Mouse (Mus musculus) limb, embryonic 11.5 days (tissue): ENCODE data around the gene Rexo4. TPM values are rescaled to one million over a fixed set of nuclear protein-coding genes. Genes with fewer than 3 reads are reported as not detected.
A peak's percentile ranks its signal among the peaks of the same experiment; 100 is the strongest.

Source experiments
- ATAC-seq: fragments of 200-750 bp; cut with Nextera tagmentation; 2 replicates; pipeline ENCODE4 v1.8.0; 2017; ENCODE audit warnings: low read depth; ENCODE audit not compliant: insufficient number of reproducible peaks, low FRiP score, low TSS enrichment
- DNase-seq: peaks from one replicate; pipeline ENCODE4 v3.0.0-alpha.2; 2015; ENCODE audit warnings: low spot score
- H3K27ac ChIP-seq: fragments of 300-500 bp; sonication (generic); replicated peaks from 2 replicates; pipeline ENCODE4 v1.5.1; 2014; ENCODE audit warnings: low read depth, mild to moderate bottlenecking, low read length
- H3K27me3 ChIP-seq: fragments of 300-500 bp; sonication (generic); 2 replicates; pipeline ENCODE4 v1.6.1; 2014; ENCODE audit warnings: mild to moderate bottlenecking, low read length, mixed read lengths; ENCODE audit not compliant: control insufficient read depth, insufficient read depth
- H3K36me3 ChIP-seq: fragments of 300-500 bp; sonication (generic); 2 replicates; pipeline ENCODE4 v1.6.1; 2014; ENCODE audit warnings: mild to moderate bottlenecking, low read length, moderate library complexity, mixed read lengths; ENCODE audit not compliant: control insufficient read depth, insufficient read depth
- H3K4me1 ChIP-seq: fragments of 300-500 bp; sonication (generic); 2 replicates; pipeline ENCODE4 v1.6.1; 2014; ENCODE audit warnings: low read length, mixed read lengths; ENCODE audit not compliant: control insufficient read depth, insufficient read depth
- H3K4me2 ChIP-seq: fragments of 300-500 bp; sonication (generic); 2 replicates; pipeline ENCODE4 v1.6.1; 2014; ENCODE audit warnings: low read depth, mild to moderate bottlenecking, moderate library complexity; ENCODE audit not compliant: severe bottlenecking
- H3K4me3 ChIP-seq: fragments of 300-500 bp; sonication (generic); 2 replicates; pipeline ENCODE4 v1.5.1; 2014; ENCODE audit warnings: low read depth, low read length
- H3K9ac ChIP-seq: fragments of 300-500 bp; sonication (generic); 2 replicates; pipeline ENCODE4 v1.6.1; 2014; ENCODE audit warnings: mild to moderate bottlenecking, low read length
- H3K9me3 ChIP-seq: fragments of 300-500 bp; sonication (generic); 2 replicates; pipeline ENCODE4 v1.6.1; 2016; ENCODE audit warnings: low read length; ENCODE audit not compliant: control insufficient read depth
- WGBS: fragments of 180-500 bp; shearing (Covaris S2); extraction: QIAGEN DNeasy Blood & Tissue Kit; methylation state at CpG from one replicate; pipeline ENCODE4 v1.1.7; 2014; 5-methylcytosine and 5-hydroxymethylcytosine counted together
- polyA plus RNA-seq: library from polyadenylated mRNA; unstranded; fragments of >200 nt; fragmentation: Nextera tagmentation; extraction: Ambion mirVana; gene quantifications from 2 replicates; pipeline ENCODE4 v1.2.1, GENCODE M21; 2014

Rexo4 gene
- polyA plus RNA-seq, 1 experiment from 2014 or later = 66.3 TPM

- ATAC-seq (peak; percentile 7; the same call in 1 of the 2 replicates), DNase-seq (peak; percentile 74)
- 1% methylated on average over 37 of the region's 37 CpGs for WGBS
- H3K27me3 ChIP-seq = no peaks in the 10 kb centered on the region
- H3K4me3 ChIP-seq = peak overlapping the region; percentile 90
- H3K4me2 ChIP-seq = peak overlapping the region; percentile 93
- peak overlapping the region; percentile 98 for H3K9ac ChIP-seq
- H3K4me1 ChIP-seq = peaks cover 21% of the 10 kb centered on the region
- H3K9me3 ChIP-seq = no peaks in the 10 kb centered on the region
- peak overlapping the region; percentile 86 for H3K27ac ChIP-seq
- peaks cover 27% of the 10 kb centered on the region for H3K36me3 ChIP-seq
Observed at GRCm38 (mm10) chr2:26910994-26911765, 53.0 kb downstream of the Rexo4 start.

DNA sequence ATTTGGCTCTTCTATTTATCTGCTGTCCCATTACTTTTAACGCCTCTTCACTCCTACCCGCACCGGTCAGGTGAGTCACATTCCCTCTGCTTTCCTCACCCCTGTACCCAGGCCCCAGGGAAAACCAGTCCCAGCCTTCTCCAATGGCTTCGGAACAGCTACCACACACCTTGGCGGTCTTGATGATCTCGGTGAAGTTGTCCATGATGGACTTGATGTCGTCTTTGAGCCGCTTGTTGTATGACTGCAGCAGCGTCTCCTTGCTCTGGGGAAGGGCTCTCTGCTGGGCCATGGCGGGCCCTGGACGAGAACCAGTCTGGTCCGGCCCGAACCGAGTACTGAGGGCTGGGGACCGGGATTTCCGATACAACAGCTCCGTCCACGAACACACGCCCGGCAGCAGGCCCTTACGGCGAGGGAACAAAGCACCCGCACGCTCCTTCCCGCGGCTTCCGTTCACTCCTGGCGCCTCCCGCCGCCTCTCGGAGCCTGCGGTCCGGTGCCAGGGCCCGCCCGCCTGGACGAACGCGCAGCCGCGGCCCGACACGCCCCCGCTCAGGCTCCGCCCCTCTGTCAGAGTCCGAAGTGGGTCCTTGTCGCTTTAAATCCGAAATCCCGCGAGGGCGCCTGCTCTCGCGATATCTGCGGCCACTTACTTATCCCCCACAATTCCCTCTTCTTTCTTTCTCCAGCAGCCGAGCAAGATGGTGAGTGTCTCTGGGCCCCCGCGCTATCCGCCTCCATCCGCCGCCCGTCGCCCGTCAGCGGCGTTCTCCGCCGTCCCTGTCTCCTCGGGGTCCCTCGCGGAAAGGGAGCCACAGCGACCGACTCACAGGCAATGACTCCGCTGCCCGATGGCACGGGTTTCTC is 53.8 kb downstream of the Rexo4 start, which contains the start of the genes Med22 and Rpl7a:
Gene Med22, minus strand, starts transcription at position 554 of the 870 bp plus-strand sequence.
Gene Rpl7a, plus strand, starts transcription at position 641 of the 870 bp plus-strand sequence.
- Histone ChIP-seq H3K27me3 (no peaks in the 10 kb centered on the region), H3K9ac (peak within 1 kb of the TSS; percentile 98), H3K27ac (peak within 1 kb of the TSS; percentile 86), H3K4me3 (peak within 1 kb of the TSS; percentile 90), H3K36me3 (peaks cover 31% of the 10 kb centered on the region), H3K4me2 (peak within 1 kb of the TSS; percentile 93), H3K9me3 (no peaks in the 10 kb centered on the region), H3K4me1 (peaks cover 19% of the 10 kb centered on the region)
- WGBS = 1% methylated on average over 74 of the region's 74 CpGs
- DNase-seq = peak; percentile 100
- ATAC-seq = peak; percentile 89

DNA sequence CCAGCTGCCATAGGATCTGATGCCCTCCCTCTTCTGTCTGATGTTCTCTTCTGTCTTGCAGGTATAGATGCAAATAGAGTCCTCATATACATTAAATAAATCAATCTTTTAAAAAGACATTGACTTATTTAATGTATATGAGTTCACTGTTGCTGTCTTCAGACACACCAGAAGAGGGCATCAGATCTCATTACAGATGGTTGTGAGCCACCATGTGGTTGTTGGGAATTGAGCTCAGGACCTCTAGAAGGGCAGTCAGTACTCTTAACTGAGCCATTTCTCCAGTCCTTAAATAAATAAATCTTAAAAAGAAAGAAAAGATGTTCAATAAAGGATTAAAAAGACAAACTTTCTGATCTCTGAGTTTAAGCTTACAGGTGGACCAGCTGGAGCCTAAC is 54.8 kb downstream of the Rexo4 start:
- no peak for ATAC-seq
- Histone ChIP-seq H3K27ac (no peak overlapping the region), H3K4me1 (peaks cover 15% of the 10 kb centered on the region), H3K4me2 (peak overlapping the region; percentile 60), H3K36me3 (peaks cover 32% of the 10 kb centered on the region), H3K4me3 (peak overlapping the region; percentile 90), H3K27me3 (no peaks in the 10 kb centered on the region), H3K9me3 (no peaks in the 10 kb centered on the region), H3K9ac (peak overlapping the region; percentile 81)
- no peak for DNase-seq

DNA sequence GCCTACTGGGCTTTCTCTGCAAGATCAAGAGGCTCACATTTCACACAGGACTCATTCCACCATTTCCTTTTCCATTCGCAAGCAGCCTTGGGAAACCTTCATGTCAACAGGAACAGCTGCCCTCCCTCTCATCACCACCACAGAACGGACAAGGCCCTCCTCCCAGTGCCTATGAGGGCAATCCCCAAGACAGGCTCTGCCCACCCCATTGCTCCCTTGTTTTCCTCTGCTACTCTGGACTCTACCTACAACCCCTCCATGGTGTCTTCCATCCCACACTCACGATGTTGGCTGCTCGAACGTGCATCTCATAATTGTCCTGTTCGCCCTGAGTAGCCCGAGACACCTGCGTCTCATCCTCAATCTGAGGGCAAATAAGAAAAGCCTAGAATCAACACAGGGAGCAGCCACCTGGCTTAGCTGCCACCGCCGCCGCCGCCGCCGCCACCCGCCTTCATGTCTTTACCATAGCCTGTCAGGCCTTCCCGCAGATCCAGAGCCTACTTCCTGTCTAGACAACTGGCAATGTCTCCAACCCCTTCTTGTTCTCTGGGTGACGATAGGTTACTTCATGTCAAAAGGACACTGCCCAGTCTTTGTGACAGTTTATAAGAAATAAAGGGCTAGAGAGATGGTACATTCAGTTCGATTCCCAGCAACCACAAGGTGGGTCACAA is 55.3 kb downstream of the Rexo4 start:
- no peak for DNase-seq
- no peaks in the 10 kb centered on the region for H3K9me3 ChIP-seq
- H3K27me3 ChIP-seq = no peaks in the 10 kb centered on the region
- H3K4me2 ChIP-seq = peak overlapping the region; percentile 60
- no peak for ATAC-seq
- peak overlapping the region; percentile 22; the same call in 1 of the 2 replicates for H3K9ac ChIP-seq
- 87% methylated on average over 18 of the region's 18 CpGs for WGBS
- peak overlapping the region; percentile 90 for H3K4me3 ChIP-seq
- no peak overlapping the region for H3K27ac ChIP-seq
- peaks cover 17% of the 10 kb centered on the region for H3K4me1 ChIP-seq
- peaks cover 32% of the 10 kb centered on the region for H3K36me3 ChIP-seq

GRCm38 (mm10) chr2:26907109-26907508 is 57.1 kb downstream of the Rexo4 start:
- ATAC-seq (no peak), DNase-seq (peak; percentile 58)
- Histone ChIP-seq H3K9me3 (no peaks in the 10 kb centered on the region), H3K4me1 (peaks cover 21% of the 10 kb centered on the region), H3K36me3 (peaks cover 20% of the 10 kb centered on the region), H3K27ac (no peak overlapping the region), H3K9ac (no peak overlapping the region), H3K27me3 (no peaks in the 10 kb centered on the region), H3K4me2 (no peak overlapping the region), H3K4me3 (no peak overlapping the region)
- WGBS = 67% methylated on average over 4 of the region's 4 CpGs

GRCm38 (mm10) chr2:26906431-26906830 is 57.8 kb downstream of the Rexo4 start:
- Histone ChIP-seq H3K9me3 (no peaks in the 10 kb centered on the region), H3K27ac (no peak overlapping the region), H3K4me3 (no peak overlapping the region), H3K4me2 (no peak overlapping the region), H3K9ac (no peak overlapping the region), H3K36me3 (peaks cover 18% of the 10 kb centered on the region), H3K27me3 (no peaks in the 10 kb centered on the region), H3K4me1 (peaks cover 21% of the 10 kb centered on the region)
- ATAC-seq = no peak
- no peak for DNase-seq
- WGBS = 91% methylated on average over 3 of the region's 3 CpGs

GRCm38 (mm10) chr2:26905936-26906335 is 58.2 kb downstream of the Rexo4 start:
- WGBS = 89% methylated on average over 2 of the region's 2 CpGs
- Histone ChIP-seq H3K4me3 (no peak overlapping the region), H3K36me3 (peaks cover 18% of the 10 kb centered on the region), H3K9me3 (no peaks in the 10 kb centered on the region), H3K4me1 (peaks cover 21% of the 10 kb centered on the region), H3K27me3 (no peaks in the 10 kb centered on the region), H3K9ac (no peak overlapping the region), H3K27ac (no peak overlapping the region), H3K4me2 (no peak overlapping the region)
- no peak for DNase-seq
- no peak for ATAC-seq
